Mouse (Mus musculus): ENCODE results near the gene Trim30c. TPM values are rescaled to one million over a fixed set of nuclear protein-coding genes. Genes with fewer than 3 reads are reported as not detected.
"Not testable (repeated sequence)": the region's sequence is repeated elsewhere in the genome, so short reads cannot be mapped to it uniquely, and the experiment has no call there.

The Trim30c gene
- polyA plus RNA-seq (2016; fragmentation: Nextera tagmentation; extraction: Ambion mirVana): 0.14 and 0.20 TPM in 2 replicates

DNA sequence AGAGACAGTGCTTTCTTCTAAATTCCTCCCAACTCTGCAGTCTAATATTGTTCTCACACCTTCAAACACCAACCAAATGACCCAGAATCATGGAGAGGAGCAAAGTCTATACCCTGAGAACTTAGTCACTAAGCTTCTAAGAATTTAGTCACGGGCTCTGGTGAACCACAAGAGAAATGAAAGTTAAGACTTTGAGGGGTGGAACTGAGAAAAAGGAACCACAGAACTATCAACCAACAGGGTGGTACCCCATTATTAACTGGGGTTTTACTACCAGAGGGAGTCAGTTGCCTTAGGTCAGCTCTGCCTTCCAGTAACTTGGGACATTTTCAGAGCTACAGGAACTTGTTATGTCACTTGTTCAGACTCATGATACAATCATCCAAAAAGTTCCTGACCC lies at the start of gene Trim30c:
Gene Trim30c (minus strand): TSS at position 140 of the 400 bp plus-strand sequence.
- no peaks in the 10 kb centered on the region for H3K9me3 ChIP-seq (replicated peaks)
- WGBS (ENCODE audit: insufficient replicate concordance): 42% methylated on average over 1 of the region's 1 CpGs
- no peak within 1 kb of the TSS for H3K4me3 ChIP-seq
- no peaks in the 10 kb centered on the region for H3K36me3 ChIP-seq
- no peak for ATAC-seq
- no peak within 1 kb of the TSS for H3K27ac ChIP-seq
- H3K4me1 ChIP-seq: no peaks in the 10 kb centered on the region
- no peak within 1 kb of the TSS for H3K9ac ChIP-seq
- no peak within 1 kb of the TSS for H3K4me2 ChIP-seq
- no peaks in the 10 kb centered on the region for H3K27me3 ChIP-seq (replicated peaks)

DNA sequence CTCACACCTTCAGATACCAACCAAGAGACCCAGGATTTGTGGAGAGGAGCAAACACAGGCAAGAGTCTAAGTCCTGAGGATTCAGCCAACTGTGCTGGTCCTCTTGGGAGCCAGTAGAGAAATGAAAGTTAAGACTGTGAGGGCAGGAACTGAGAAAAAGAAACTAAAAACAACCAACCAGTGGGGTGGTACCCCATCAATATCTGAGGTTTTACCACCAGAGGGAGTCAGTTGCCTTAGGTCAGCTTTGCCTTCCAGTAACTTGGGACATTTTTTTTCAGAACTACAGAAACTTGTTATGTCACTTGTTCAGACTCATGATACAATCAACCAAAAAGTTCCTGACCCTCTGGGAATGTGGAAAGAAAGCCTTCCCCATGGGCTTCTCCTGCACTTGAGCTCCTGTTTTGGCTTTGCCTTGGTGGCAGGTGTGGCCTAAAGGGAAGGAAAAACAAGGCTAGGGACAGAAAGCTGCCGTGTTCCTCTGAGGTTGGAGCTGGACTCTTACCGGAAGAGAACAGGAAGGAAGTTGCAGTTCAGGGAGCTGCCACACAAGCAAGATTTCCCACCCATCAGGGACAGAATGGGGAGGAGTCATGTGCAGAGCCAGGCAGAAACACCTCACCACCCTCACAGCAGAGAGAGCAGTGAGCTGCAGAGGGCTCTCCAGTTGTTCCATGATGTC lies 45.5 kb upstream of the Trim30c start:
- peak overlapping the region; percentile 33 for H3K4me2 ChIP-seq

DNA sequence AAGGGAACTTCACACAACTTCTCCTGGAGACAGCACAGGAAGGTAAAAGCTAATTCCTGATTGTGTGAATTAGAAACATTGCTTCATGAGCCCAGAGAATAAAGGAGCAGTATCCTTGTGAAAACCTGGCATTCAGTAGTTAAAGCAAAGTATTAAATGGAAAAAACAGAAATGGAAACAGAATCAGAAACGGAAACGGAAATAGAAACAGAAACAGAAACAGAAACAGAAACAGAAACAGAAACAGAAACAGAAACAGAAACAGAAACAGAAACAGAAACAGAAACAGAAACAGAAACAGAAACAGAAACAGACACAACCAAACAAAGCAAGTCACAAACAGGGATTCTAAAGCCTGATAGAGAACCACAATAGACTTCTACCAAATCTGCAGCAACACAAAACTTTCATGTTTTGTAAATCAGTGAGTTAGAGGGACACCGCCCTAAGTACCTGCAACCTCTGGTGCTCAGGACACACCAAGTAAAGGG lies 3.9 kb upstream of the Trim30c start:
- no peak overlapping the region for H3K27ac ChIP-seq
- H3K9me3 ChIP-seq (replicated peaks): no peaks in the 10 kb centered on the region
- H3K4me3 ChIP-seq: no peak overlapping the region
- no peaks in the 10 kb centered on the region for H3K36me3 ChIP-seq
- 80% methylated on average over 3 of the region's 3 CpGs for WGBS (ENCODE audit: insufficient replicate concordance)
- no peaks in the 10 kb centered on the region for H3K27me3 ChIP-seq (replicated peaks)
- no peak for ATAC-seq
- no peaks in the 10 kb centered on the region for H3K4me1 ChIP-seq
- H3K9ac ChIP-seq: no peak overlapping the region
- no peak overlapping the region for H3K4me2 ChIP-seq

More for the DNA sequence above, 45.5 kb upstream of the Trim30c start:
- Histone ChIP-seq H3K9me3 (replicated peaks) (no peaks in the 10 kb centered on the region), H3K4me1 (no peaks in the 10 kb centered on the region), H3K27me3 (replicated peaks) (no peaks in the 10 kb centered on the region), H3K36me3 (no peaks in the 10 kb centered on the region), H3K4me3 (no peak overlapping the region; the same call in 1 of the 2 replicates), H3K27ac (peak overlapping the region; percentile 25; the same call in 1 of the 2 replicates), H3K9ac (no peak overlapping the region)
- 23% methylated on average over 2 of the region's 2 CpGs for WGBS (ENCODE audit: insufficient replicate concordance)
- peak; percentile 64 for ATAC-seq

DNA sequence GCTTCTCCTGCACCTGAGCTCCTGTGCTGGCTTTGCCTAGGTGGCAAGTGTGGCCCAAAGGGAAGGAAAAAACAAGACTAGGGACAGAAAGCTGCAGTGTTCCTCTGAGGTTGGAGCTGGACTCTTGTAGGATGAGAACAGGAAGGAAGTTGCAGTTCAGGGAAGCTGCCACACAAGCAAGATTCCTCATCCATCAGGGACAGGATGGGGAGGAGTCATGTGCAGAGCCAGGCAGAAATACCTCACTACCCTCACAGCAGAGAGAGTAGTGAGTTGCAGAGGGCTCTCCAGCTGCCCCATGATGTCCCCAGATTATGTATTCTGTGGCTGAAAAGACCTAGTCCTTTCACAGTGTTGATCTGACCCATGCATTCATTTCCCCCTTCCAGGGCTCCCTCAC lies 503 bp upstream of the Trim30c start:
- Histone ChIP-seq H3K27ac (no peak overlapping the region), H3K4me1 (no peaks in the 10 kb centered on the region), H3K27me3 (replicated peaks) (no peaks in the 10 kb centered on the region), H3K36me3 (no peaks in the 10 kb centered on the region), H3K4me3 (no peak overlapping the region), H3K9ac (no peak overlapping the region), H3K4me2 (no peak overlapping the region), H3K9me3 (replicated peaks) (no peaks in the 10 kb centered on the region)
- no peak for ATAC-seq

DNA sequence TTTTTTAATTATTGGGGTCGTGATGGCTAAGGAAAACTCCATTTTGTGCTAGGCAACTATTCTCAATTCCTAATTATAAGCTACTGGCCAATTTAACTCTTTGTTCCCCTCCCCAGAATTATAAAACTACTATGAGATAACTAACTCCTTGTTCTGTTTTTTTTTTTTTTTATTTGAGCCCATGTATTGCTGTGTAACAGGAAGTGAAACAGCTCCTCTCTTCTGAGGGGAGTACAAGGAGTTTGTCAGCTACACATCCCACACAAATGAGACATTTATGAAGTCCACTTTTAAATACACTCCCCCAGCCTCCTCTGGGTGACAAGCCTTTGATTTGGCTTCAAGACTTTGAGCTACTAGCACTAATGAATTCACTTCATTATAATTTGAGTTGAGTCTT lies 2.1 kb downstream of the Trim30c start:
- ATAC-seq: no peak
- 63% methylated on average over 1 of the region's 1 CpGs for WGBS (ENCODE audit: insufficient replicate concordance)
- Histone ChIP-seq H3K27ac (no peak overlapping the region), H3K4me2 (no peak overlapping the region), H3K27me3 (replicated peaks) (no peaks in the 10 kb centered on the region), H3K4me1 (no peaks in the 10 kb centered on the region), H3K9ac (no peak overlapping the region), H3K36me3 (no peaks in the 10 kb centered on the region), H3K9me3 (replicated peaks) (no peaks in the 10 kb centered on the region), H3K4me3 (no peak overlapping the region)

DNA sequence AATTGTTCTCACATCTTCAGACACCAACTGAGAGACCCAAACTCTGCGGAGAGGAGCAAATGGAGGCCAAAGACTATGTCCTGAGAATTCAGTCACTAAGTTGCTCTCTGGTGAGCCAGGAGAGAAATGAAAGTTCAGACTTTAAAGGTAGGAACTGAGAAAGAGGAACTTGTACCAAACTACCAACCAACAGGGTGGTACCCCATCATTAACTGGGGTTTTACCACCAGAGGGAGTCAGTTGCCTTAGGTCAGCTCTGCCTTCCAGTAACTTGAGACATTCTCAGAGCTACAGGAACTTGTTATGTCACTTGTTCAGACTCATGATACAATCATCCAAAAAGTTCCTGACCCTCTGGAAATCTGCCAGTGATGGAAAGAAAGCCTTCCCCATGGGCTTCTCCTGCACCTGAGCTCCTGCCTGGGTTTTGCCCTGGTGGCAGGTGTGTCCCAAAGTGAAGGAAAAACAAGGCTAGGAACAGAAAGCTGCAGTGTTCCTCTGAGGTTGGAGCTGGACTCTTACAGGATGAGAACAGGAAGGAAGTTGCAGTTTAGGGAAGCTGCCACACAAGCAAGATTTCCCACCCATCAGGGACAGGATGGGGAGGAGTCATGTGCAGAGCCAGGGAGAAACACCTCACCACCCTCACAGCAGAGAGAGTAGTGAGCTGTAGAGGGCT lies 30.8 kb downstream of the Trim30c start, which contains the start of gene Trim30b:
Gene Trim30b (minus strand): TSS at position 149 of the 679 bp plus-strand sequence.
- Histone ChIP-seq H3K9me3 (replicated peaks) (no peaks in the 10 kb centered on the region), H3K4me3 (no peak within 1 kb of the TSS), H3K27me3 (replicated peaks) (no peaks in the 10 kb centered on the region), H3K4me2 (no peak within 1 kb of the TSS), H3K4me1 (no peaks in the 10 kb centered on the region), H3K36me3 (no peaks in the 10 kb centered on the region), H3K27ac (no peak within 1 kb of the TSS), H3K9ac (no peak within 1 kb of the TSS)
- ATAC-seq: peak; percentile 47
- WGBS (ENCODE audit: insufficient replicate concordance): 47% methylated on average over 1 of the region's 1 CpGs

DNA sequence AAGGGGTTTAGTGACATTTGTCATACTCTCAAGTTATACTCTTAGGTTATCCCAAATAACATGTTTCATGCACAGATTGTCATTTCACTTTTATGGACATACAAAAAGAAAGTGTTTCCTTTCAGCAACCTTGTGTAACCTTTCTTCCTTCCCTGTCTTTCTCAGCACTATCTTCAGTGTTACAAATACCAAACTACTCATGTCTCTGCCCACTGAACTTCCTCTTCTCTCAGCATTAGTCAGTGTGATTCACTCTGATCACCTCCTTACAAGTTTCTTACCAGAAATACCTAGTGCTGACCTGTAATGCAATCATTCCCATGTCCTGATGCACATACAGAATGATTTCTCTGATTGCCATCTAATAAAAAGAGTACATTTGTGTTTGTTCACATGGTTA lies 34.3 kb downstream of the Trim30c start:
- ATAC-seq: no peak
- no peak overlapping the region for H3K27ac ChIP-seq
- no peak overlapping the region for H3K4me2 ChIP-seq
- no peak overlapping the region for H3K4me3 ChIP-seq
- no peaks in the 10 kb centered on the region for H3K9me3 ChIP-seq (replicated peaks)
- H3K36me3 ChIP-seq: no peaks in the 10 kb centered on the region
- no peak overlapping the region for H3K9ac ChIP-seq
- no peaks in the 10 kb centered on the region for H3K27me3 ChIP-seq (replicated peaks)
- no peaks in the 10 kb centered on the region for H3K4me1 ChIP-seq

DNA sequence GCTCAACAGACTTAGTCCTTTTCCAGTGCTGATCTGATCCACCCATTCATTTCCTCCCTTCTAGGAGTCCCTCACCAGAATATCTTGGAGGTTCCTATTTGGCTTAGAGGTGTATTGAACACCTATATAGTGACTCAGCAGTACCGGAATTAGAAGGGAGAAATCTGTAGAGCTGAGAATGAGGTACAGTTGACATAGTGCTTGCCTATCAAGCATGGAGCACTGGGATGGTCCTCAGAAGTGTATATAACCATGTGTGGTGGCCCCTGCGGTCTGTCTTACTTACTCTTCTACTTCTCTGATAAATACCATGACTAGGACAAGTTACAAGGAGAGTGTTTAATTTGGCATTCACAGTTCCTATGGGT lies 47.1 kb downstream of the Trim30c start:
- Histone ChIP-seq H3K4me2 (peak overlapping the region; percentile 76), H3K9me3 (replicated peaks) (no peaks in the 10 kb centered on the region), H3K4me1 (peaks cover 9% of the 10 kb centered on the region), H3K4me3 (peak overlapping the region; percentile 64), H3K9ac (no peak overlapping the region; the same call in 1 of the 2 replicates), H3K36me3 (no peaks in the 10 kb centered on the region), H3K27ac (peak overlapping the region; percentile 74; the same call in 1 of the 2 replicates), H3K27me3 (replicated peaks) (no peaks in the 10 kb centered on the region)
- WGBS (ENCODE audit: insufficient replicate concordance): 60% methylated on average over 2 of the region's 2 CpGs
- peak; percentile 48; the same call in 1 of the 2 replicates for ATAC-seq

DNA sequence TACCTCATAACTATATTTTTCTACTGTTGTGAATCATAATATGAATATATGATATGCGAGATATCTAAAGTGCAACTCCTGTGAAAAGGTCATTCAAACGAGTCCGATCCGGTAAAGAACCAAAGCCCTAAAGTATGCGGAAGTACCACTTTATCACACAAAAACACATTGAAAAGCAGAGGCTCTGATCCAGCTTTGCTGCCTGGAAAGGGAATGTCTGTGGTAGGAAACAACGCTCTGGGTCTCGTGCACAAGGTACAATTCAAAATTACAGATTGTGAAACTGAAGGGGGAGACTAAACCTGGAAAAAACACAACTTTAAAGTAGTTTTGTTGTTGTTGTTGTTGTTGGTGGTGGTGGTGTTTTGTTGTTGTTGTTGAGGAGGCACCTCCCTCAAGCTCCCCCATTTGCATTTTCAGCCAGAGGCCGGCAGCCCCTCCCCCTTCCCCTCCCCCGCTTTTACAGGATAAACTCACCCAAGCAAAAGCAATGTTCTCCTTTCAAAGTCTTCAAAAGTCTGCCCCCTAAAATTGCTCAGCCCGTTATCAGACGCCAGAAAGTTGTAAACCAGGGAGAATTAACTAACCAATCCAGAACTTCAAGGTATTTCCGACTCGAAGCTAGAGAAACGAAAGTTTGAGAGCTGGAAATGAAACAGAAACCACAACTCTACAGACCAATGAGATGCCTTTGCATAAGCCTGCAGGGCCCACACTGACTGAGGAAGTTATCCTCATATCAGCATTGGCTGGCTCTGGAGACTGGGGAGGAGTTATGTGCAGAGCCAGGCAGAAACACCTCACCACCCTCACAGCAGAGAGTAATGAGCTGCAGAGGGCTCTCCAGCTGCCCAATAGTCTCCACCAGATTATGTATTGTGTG lies 47.7 kb downstream of the Trim30c start, which contains the start of gene Trim12c:
Gene Trim12c (minus strand): TSS at position 646 of the 883 bp plus-strand sequence.
- Histone ChIP-seq H3K9ac (peak within 1 kb of the TSS; percentile 66), H3K4me3 (peak within 1 kb of the TSS; percentile 64), H3K36me3 (no peaks in the 10 kb centered on the region), H3K27ac (peak within 1 kb of the TSS; percentile 74), H3K27me3 (replicated peaks) (no peaks in the 10 kb centered on the region), H3K4me1 (peaks cover 9% of the 10 kb centered on the region), H3K4me2 (peak within 1 kb of the TSS; percentile 76), H3K9me3 (replicated peaks) (no peaks in the 10 kb centered on the region)
- ATAC-seq: peak; percentile 100
- 3% methylated on average over 14 of the region's 14 CpGs for WGBS (ENCODE audit: insufficient replicate concordance)

DNA sequence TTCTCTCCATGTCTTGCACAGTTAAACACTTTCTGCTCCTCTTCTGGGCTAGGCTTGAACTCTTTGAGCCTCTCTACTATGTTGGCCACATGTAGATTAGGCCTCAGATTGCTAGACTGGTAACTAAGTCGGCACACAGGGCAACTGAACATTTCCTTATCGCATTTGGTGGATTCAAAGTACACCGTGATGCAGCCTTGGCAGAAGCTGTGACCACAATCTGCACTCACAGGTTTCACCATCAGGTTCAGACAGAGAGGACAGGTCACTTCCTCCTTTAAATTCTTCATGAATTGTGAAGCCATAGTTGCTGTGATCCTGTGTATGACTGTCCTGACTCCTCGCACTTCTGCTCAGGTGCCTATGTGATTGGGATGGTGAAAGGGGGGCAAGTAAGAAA lies 52.6 kb downstream of the Trim30c start:
- not testable (repeated sequence) for H3K36me3 ChIP-seq, ATAC-seq

DNA sequence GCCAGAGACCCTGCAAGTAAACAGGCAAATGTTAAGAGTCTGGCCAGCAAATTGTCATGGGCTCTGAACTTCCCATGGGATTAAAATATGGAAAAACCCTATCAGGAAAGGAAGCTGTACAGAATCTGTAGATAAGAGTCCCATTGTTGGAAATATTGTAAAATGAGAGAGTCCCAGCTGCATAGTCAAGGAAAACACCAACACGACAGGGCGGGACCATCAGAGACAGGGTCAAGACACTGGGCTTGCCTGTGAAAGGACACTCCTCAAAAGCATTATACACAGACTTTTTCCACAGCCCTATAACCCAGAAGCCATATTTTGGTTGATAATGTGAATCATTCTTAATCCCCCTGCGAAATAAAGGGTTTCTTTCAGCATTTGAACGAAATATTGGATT lies 59.9 kb downstream of the Trim30c start:
- not testable (repeated sequence) for H3K9me3 ChIP-seq (replicated peaks); H3K4me2 ChIP-seq; H3K4me1 ChIP-seq; H3K4me3 ChIP-seq; H3K36me3 ChIP-seq; H3K27me3 ChIP-seq (replicated peaks); H3K9ac ChIP-seq; H3K27ac ChIP-seq; ATAC-seq
- 85% methylated on average over 4 of the region's 4 CpGs for WGBS (ENCODE audit: insufficient replicate concordance)

More for the DNA sequence above, 52.6 kb downstream of the Trim30c start:
- H3K9me3 ChIP-seq (replicated peaks); H3K9ac ChIP-seq; H3K4me3 ChIP-seq; H3K27ac ChIP-seq; H3K27me3 ChIP-seq (replicated peaks); H3K4me1 ChIP-seq; H3K4me2 ChIP-seq: not testable (repeated sequence)
- 61% methylated on average over 4 of the region's 4 CpGs for WGBS (ENCODE audit: insufficient replicate concordance)

DNA sequence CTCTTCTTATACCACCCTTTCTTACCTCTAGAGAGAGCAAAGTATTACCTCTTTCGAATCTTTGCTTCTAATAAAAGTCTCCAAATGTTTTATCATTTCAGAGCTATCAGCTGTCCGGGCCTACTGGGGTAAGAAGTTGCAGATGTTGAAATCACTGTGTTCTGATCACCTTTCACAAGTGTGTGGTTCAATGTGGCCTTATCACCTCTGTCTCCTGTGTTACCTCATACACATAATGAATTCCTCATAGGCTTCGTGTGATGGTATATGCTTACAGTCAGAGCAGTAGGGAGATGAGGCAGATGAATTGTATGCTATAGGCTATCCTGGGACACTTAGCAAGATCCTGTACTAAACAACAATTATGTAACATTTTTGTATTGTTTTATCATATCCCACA lies 65.1 kb downstream of the Trim30c start:
- H3K27me3 ChIP-seq (replicated peaks); H3K4me2 ChIP-seq; H3K4me1 ChIP-seq; H3K36me3 ChIP-seq; H3K9me3 ChIP-seq (replicated peaks); H3K27ac ChIP-seq; H3K9ac ChIP-seq; ATAC-seq; H3K4me3 ChIP-seq: not testable (repeated sequence)
- WGBS (ENCODE audit: insufficient replicate concordance): 68% methylated on average over 3 of the region's 3 CpGs
